Mouse (Mus musculus) hindbrain, embryonic 11.5 days (tissue): ENCODE data around the gene P2rx1. TPM values are rescaled to one million over a fixed set of nuclear protein-coding genes. Genes with fewer than 3 reads are reported as not detected.

Source experiments
- ATAC-seq: fragments of 200-750 bp; cut with Nextera tagmentation; 2 replicates; pipeline ENCODE4 v1.8.0; 2017; ENCODE audit warnings: mild to moderate bottlenecking, moderate TSS enrichment, moderate library complexity; ENCODE audit not compliant: low FRiP score
- DNase-seq: peaks from one replicate; pipeline ENCODE4 v3.0.0-alpha.2; 2015; ENCODE audit warnings: low spot score
- H3K27ac ChIP-seq: fragments of 300-500 bp; sonication (generic); 2 replicates; pipeline ENCODE4 v1.5.1; 2014; ENCODE audit warnings: mild to moderate bottlenecking, low read depth, low read length
- H3K27me3 ChIP-seq: fragments of 300-500 bp; sonication (generic); 2 replicates; pipeline ENCODE4 v1.6.1; 2014; ENCODE audit warnings: mild to moderate bottlenecking, low read length, moderate library complexity, mixed read lengths; ENCODE audit not compliant: control insufficient read depth, insufficient read depth
- H3K36me3 ChIP-seq: fragments of 300-500 bp; sonication (generic); 2 replicates; pipeline ENCODE4 v1.6.1; 2014; ENCODE audit warnings: mild to moderate bottlenecking, low read length, moderate library complexity, mixed read lengths; ENCODE audit not compliant: control insufficient read depth, insufficient read depth
- H3K4me1 ChIP-seq: fragments of 300-500 bp; sonication (generic); replicated peaks from 2 replicates; pipeline ENCODE4 v1.6.1; 2014; ENCODE audit warnings: low read length, mixed read lengths; ENCODE audit not compliant: control insufficient read depth, insufficient read depth
- H3K4me2 ChIP-seq: fragments of 300-500 bp; sonication (generic); replicated peaks from 2 replicates; pipeline ENCODE4 v1.6.1; 2014; ENCODE audit warnings: mild to moderate bottlenecking, low read depth, low read length
- H3K4me3 ChIP-seq: fragments of 300-500 bp; sonication (generic); 2 replicates; pipeline ENCODE4 v1.5.1; 2014; ENCODE audit warnings: low read depth, low read length
- H3K9ac ChIP-seq: fragments of 300-500 bp; sonication (generic); 2 replicates; pipeline ENCODE4 v1.6.1; 2014; ENCODE audit warnings: low read depth, low read length
- H3K9me3 ChIP-seq: fragments of 300-500 bp; sonication (generic); 2 replicates; pipeline ENCODE4 v1.6.1; 2016; ENCODE audit warnings: low read length; ENCODE audit not compliant: control insufficient read depth
- WGBS: fragments of 180-500 bp; shearing (Covaris S2); extraction: QIAGEN DNeasy Blood & Tissue Kit; methylation state at CpG from one replicate; pipeline ENCODE4 v1.1.7; 2014; 5-methylcytosine and 5-hydroxymethylcytosine counted together
- polyA plus RNA-seq: library from polyadenylated mRNA; unstranded; fragments of >200 nt; fragmentation: Nextera tagmentation; extraction: Ambion mirVana; gene quantifications from 2 replicates; pipeline ENCODE4 v1.2.1, GENCODE M21; 2014

P2rx1 gene
- polyA plus RNA-seq, 1 experiment from 2014 or later = 2.4 TPM

DNA sequence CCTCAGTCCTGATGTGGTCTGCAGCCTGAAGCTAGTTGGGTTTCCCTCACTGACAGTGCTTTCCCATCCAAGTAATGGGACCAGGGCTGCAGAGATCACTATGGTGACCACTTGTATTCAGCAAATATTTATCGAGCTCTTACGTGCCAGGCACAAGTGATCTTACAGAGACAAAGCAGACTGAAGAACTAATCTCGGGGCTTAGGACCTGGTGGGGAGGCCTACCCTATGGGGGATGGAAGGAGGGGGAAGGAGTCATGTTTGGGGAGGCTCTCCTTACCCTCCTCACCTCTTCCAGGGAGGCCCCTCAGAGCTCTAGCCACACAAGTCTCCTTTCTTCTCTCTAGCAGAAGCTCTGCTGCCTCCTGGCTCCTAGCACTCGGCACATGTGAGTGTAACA is 24.9 kb downstream of the P2rx1 start:
- Histone ChIP-seq H3K36me3 (no peaks in the 10 kb centered on the region), H3K9ac (no peak overlapping the region), H3K4me3 (no peak overlapping the region), H3K27ac (no peak overlapping the region), H3K27me3 (peaks cover 17% of the 10 kb centered on the region), H3K9me3 (no peaks in the 10 kb centered on the region), H3K4me2 (no peak overlapping the region), H3K4me1 (peaks cover 3% of the 10 kb centered on the region; the same call in 1 of the 2 replicates)
- 49% methylated on average over 4 of the region's 4 CpGs for WGBS
- DNase-seq = no peak
- no peak for ATAC-seq

DNA sequence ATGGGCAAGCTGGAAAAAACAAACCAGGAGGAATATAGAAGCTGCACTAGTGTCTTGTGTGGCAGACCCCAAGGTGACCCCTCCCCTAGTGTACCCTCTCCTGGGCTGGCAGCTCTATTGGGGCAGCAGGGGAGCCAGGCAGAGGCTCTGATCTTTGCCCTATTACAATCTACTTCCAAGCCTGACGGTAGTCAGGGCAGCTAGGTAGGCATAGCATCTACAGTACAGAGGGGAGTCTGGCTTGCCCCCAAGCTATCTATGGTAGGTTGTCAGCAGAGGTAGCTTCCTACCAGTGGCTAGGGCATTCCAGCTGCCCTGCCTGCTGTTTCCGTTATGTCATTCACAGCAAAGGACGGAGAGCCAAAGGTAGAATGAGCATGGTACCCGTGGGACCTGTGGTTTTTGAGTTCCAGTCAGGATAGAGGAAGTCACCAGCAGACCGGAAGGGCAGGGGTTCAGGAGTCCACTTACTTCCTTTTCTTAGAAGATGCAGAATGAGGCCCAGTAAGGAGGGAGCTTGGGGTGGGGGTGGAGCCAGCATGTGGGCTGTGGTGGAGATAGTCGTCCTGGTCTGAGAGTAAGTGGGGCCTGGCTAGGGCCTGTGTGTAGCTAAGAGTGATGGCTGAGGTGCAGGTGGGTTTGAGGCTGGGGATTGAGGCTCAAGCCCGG is 25.5 kb downstream of the P2rx1 start:
- Histone ChIP-seq H3K27ac (no peak overlapping the region), H3K36me3 (no peaks in the 10 kb centered on the region), H3K9ac (no peak overlapping the region), H3K9me3 (no peaks in the 10 kb centered on the region), H3K4me3 (no peak overlapping the region), H3K4me1 (peaks cover 3% of the 10 kb centered on the region; the same call in 1 of the 2 replicates), H3K27me3 (peaks cover 15% of the 10 kb centered on the region), H3K4me2 (no peak overlapping the region)
- WGBS = 63% methylated on average over 7 of the region's 7 CpGs
- ATAC-seq (no peak), DNase-seq (no peak)

DNA sequence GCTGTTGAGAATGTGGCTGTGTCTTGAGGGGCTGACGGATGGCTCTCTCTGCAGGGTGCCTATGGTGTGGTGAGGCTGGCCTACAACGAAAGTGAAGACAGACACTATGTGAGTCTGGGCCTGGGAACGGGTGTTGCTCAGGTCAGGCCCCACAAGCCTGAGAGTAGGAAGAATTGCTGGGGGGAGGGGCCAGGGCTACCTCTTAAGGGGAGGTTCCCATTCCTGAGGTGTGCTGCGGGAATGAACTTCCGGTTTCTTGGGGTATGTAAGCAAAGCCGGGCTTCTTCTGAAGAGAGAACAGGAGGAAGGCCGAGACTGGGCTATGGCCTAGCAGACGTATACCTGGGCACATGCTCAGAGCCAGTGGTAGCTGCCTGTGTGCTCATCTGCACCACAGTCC is 28.1 kb downstream of the P2rx1 start:
- Histone ChIP-seq H3K9me3 (no peaks in the 10 kb centered on the region), H3K27me3 (no peaks in the 10 kb centered on the region), H3K4me3 (no peak overlapping the region), H3K36me3 (no peaks in the 10 kb centered on the region), H3K4me1 (no peaks in the 10 kb centered on the region), H3K9ac (no peak overlapping the region), H3K4me2 (no peak overlapping the region), H3K27ac (no peak overlapping the region)
- DNase-seq = no peak
- WGBS = 56% methylated on average over 8 of the region's 8 CpGs
- no peak for ATAC-seq

DNA sequence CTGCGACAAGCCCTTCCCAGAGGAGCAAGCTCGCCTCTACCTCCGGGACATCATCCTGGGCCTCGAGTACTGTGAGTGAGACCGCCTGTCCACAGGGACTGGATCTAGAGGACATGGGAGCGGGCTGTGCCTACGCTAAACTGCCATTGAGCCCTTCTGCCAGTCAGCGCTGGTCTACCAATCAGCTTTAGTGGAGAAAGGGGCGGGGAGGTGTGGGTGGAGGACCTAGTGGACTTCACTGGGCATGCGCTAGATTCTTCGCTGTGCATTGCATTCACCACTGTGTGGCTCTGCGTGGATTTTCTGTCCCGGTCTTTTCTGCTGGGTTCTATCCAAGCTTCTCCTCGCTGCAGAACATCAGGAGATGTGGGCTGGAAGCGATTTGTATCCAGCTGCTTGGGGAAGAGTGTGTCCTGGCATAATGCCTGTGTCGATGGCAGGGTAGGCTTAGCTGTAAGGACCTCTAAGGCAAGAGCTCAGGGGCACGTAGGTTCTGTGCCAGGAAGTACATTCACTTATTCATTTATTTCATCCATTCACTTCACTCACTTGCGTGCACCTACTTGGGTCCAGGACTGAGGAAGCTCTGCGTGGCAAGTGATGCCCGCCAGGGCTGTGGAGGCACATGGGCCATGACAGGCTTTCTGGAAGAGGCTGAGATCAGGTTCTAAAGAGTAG is 32.1 kb downstream of the P2rx1 start:
- DNase-seq (peak; percentile 88), ATAC-seq (peak; percentile 91)
- Histone ChIP-seq H3K9ac (no peak overlapping the region), H3K27ac (no peak overlapping the region; the same call in 1 of the 2 replicates), H3K27me3 (no peaks in the 10 kb centered on the region), H3K4me2 (peak overlapping the region; percentile 32), H3K9me3 (no peaks in the 10 kb centered on the region), H3K4me1 (no peaks in the 10 kb centered on the region), H3K36me3 (no peaks in the 10 kb centered on the region), H3K4me3 (peak overlapping the region; percentile 2; the same call in 1 of the 2 replicates)
- 26% methylated on average over 20 of the region's 20 CpGs for WGBS

DNA sequence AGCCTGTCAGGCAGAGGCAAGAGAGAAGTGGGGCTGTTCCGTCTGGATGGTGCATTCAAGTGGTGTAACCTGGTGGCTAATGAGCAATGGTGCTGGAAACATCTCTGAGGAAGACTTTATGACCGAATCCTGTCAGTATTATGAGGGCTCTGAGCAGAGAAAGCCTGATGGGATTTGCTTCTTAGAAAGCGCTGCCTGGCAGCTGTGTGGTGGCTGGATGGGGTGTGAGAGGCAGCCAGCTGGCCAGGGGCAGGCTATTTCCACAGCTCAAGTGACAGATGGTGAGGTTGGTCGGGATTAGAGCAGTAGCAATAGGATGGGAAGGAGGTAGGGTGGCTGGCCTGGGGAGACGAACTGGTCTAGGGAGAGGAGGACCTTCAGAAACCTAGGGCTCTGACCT is 32.6 kb downstream of the P2rx1 start:
- Histone ChIP-seq H3K27ac (no peak overlapping the region), H3K36me3 (no peaks in the 10 kb centered on the region), H3K4me1 (no peaks in the 10 kb centered on the region), H3K27me3 (no peaks in the 10 kb centered on the region), H3K9me3 (no peaks in the 10 kb centered on the region), H3K4me3 (no peak overlapping the region), H3K4me2 (no peak overlapping the region), H3K9ac (no peak overlapping the region)
- DNase-seq = no peak
- peak; percentile 16; the same call in 1 of the 2 replicates for ATAC-seq
- WGBS = 64% methylated on average over 5 of the region's 5 CpGs

DNA sequence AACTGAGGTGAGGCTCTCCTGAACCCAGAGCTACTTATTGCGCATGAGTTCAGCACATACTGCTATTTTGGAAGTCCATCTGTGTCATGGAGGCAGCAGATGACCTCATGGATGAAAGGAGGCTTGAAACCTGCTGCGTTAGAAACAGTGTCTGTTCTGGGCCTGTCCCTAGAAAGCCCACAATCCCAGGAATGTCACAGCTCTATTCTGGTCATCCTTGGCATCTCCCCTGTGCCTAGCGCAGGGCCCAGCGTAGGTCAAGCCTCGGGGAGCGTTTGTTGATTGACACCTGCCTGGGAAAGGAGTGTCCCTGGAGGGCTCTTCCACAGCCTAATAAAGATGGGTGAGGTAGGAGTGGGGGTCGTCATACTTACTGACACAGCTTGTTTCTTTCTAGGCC is 37.2 kb downstream of the P2rx1 start:
- Histone ChIP-seq H3K9ac (no peak overlapping the region), H3K27me3 (no peaks in the 10 kb centered on the region), H3K9me3 (no peaks in the 10 kb centered on the region), H3K4me1 (no peaks in the 10 kb centered on the region), H3K27ac (no peak overlapping the region), H3K4me2 (no peak overlapping the region), H3K4me3 (no peak overlapping the region), H3K36me3 (no peaks in the 10 kb centered on the region)
- ATAC-seq (no peak), DNase-seq (no peak)
- 82% methylated on average over 7 of the region's 7 CpGs for WGBS

DNA sequence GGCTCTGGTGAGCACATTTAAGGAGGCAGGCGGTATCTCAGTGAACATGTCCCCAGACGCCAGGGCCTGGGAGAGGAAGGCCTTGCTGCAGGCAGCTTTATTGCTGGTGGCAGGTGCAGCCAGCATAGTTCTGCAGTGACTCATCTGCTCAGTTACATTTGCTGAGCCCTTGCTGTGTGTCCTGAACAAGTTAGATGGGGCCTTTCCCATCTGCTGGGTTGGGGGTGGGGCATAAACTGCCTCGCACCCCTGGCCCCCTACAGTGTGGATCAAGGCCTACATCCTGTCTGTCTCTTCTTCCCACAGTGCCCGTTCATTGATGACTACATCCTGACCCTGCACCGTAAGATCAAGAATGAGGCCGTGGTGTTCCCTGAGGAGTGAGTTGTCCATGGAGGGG is 38.0 kb downstream of the P2rx1 start:
- no peaks in the 10 kb centered on the region for H3K27me3 ChIP-seq
- H3K4me1 ChIP-seq = no peaks in the 10 kb centered on the region
- no peak overlapping the region for H3K4me2 ChIP-seq
- H3K9me3 ChIP-seq = no peaks in the 10 kb centered on the region
- ATAC-seq (no peak), DNase-seq (no peak)
- no peaks in the 10 kb centered on the region for H3K36me3 ChIP-seq
- no peak overlapping the region for H3K9ac ChIP-seq
- no peak overlapping the region for H3K27ac ChIP-seq
- WGBS = 62% methylated on average over 6 of the region's 6 CpGs
- H3K4me3 ChIP-seq = no peak overlapping the region

DNA sequence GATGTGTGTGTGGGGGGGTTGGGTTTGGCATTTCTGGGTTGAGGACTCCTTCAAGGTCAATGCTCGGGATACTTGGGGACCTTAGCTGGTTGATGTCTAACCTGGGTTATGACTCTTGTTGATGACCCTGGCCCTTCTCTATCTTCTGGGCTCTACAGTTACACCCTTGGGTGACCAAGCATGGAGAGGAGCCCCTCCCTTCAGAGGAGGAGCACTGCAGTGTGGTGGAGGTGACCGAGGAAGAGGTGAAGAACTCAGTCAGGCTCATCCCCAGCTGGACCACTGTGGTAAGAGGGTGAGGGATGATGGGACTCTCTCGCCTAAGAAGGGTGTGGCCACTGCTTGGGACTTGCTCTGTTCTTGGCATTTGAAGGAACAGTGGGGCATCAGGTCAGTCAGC is 38.8 kb downstream of the P2rx1 start:
- H3K4me3 ChIP-seq = no peak overlapping the region
- 78% methylated on average over 3 of the region's 3 CpGs for WGBS
- no peaks in the 10 kb centered on the region for H3K27me3 ChIP-seq
- H3K9ac ChIP-seq = no peak overlapping the region
- no peak overlapping the region for H3K27ac ChIP-seq
- H3K4me2 ChIP-seq = no peak overlapping the region
- ATAC-seq (no peak), DNase-seq (no peak)
- no peaks in the 10 kb centered on the region for H3K36me3 ChIP-seq
- no peaks in the 10 kb centered on the region for H3K4me1 ChIP-seq
- H3K9me3 ChIP-seq = no peaks in the 10 kb centered on the region
